Mouse (Mus musculus) olfactory bulb, adult 2 months (tissue): ENCODE measurements around the gene Ccdc92.

Experiments
- CTCF ChIP-seq: fragments of 200-500 bp; IDR thresholded peaks from 2 replicates; pipeline ENCODE4 v1.5.1; 2012; ENCODE audit warnings: low read depth, mild to moderate bottlenecking, low read length, moderate library complexity; ENCODE audit not compliant: insufficient read depth
- POLR2A ChIP-seq: fragments of 200-500 bp; IDR thresholded peaks from 2 replicates; pipeline ENCODE4 v1.6.1; 2012; ENCODE audit warnings: mild to moderate bottlenecking, low read depth, low read length, moderate library complexity; ENCODE audit not compliant: insufficient read depth

- TF ChIP-seq POLR2A = no peak
- no peak for TF ChIP-seq CTCF
Observed at GRCm38 (mm10) chr5:124883877-124884276, 21.7 kb upstream of the Ccdc92 start.
